Mouse (Mus musculus): ENCODE measurements at regions not wholly inside any gene's neighbourhood (a gene's known extent, or its start where the extent isn't known, plus 50 kb on each side); places are given as distances from the start of the nearest gene placed in this dataset.
A peak's percentile ranks its signal among the peaks of the same experiment; 100 is the strongest.

GRCm38 (mm10) chr1:41131410-41131809 lies 326.0 kb downstream of the Tmem182 start:
- Histone ChIP-seq H3K9me3 (no peaks in the 10 kb centered on the region), H3K36me3 (replicated peaks) (no peaks in the 10 kb centered on the region), H3K9ac (no peak overlapping the region), H3K4me2 (no peak overlapping the region), H3K27ac (no peak overlapping the region), H3K4me3 (replicated peaks) (no peak overlapping the region), H3K27me3 (peaks cover 37% of the 10 kb centered on the region), H3K4me1 (peaks cover 12% of the 10 kb centered on the region)
- no peak for ATAC-seq (ENCODE audit: low FRiP score)
- WGBS: 5% methylated on average over 9 of the region's 9 CpGs

- Histone ChIP-seq H3K9me3 (no peaks in the 10 kb centered on the region), H3K4me1 (peaks cover 9% of the 10 kb centered on the region), H3K27me3 (peaks cover 33% of the 10 kb centered on the region), H3K4me2 (no peak overlapping the region), H3K36me3 (replicated peaks) (no peaks in the 10 kb centered on the region), H3K9ac (no peak overlapping the region), H3K4me3 (replicated peaks) (no peak overlapping the region), H3K27ac (no peak overlapping the region)
- no peak for ATAC-seq (ENCODE audit: low FRiP score)
- WGBS: 11% methylated on average over 1 of the region's 1 CpGs
Measured at GRCm38 (mm10) chr1:41133143-41133542, 327.7 kb downstream of the Tmem182 start.

- no peaks in the 10 kb centered on the region for H3K36me3 ChIP-seq (replicated peaks)
- no peak overlapping the region for H3K4me2 ChIP-seq
- WGBS: 78% methylated on average over 8 of the region's 8 CpGs
- H3K9ac ChIP-seq: no peak overlapping the region
- ATAC-seq (ENCODE audit: low FRiP score): no peak
- H3K27me3 ChIP-seq: peaks cover 32% of the 10 kb centered on the region
- peaks cover 7% of the 10 kb centered on the region for H3K4me1 ChIP-seq
- no peaks in the 10 kb centered on the region for H3K9me3 ChIP-seq
- H3K27ac ChIP-seq: no peak overlapping the region
- H3K4me3 ChIP-seq (replicated peaks): no peak overlapping the region
Measured at GRCm38 (mm10) chr1:41133946-41134345, 328.5 kb downstream of the Tmem182 start.

GRCm38 (mm10) chr1:41139725-41140124 lies 334.3 kb downstream of the Tmem182 start:
- Histone ChIP-seq H3K9me3 (no peaks in the 10 kb centered on the region), H3K27me3 (no peaks in the 10 kb centered on the region; the same call in 1 of the 2 replicates), H3K4me1 (peaks cover 11% of the 10 kb centered on the region), H3K4me3 (replicated peaks) (no peak overlapping the region), H3K4me2 (no peak overlapping the region), H3K9ac (no peak overlapping the region), H3K27ac (no peak overlapping the region), H3K36me3 (replicated peaks) (no peaks in the 10 kb centered on the region)
- no peak for ATAC-seq (ENCODE audit: low FRiP score)
- WGBS: 74% methylated on average over 2 of the region's 2 CpGs

GRCm38 (mm10) chr1:41140542-41140941 lies 335.1 kb downstream of the Tmem182 start:
- Histone ChIP-seq H3K4me3 (replicated peaks) (no peak overlapping the region), H3K36me3 (replicated peaks) (no peaks in the 10 kb centered on the region), H3K27me3 (no peaks in the 10 kb centered on the region; the same call in 1 of the 2 replicates), H3K27ac (0 out of 2 replicates have a peak overlapping the region, but pooled peaks have one; percentile 46), H3K9ac (no peak overlapping the region), H3K4me2 (no peak overlapping the region), H3K9me3 (no peaks in the 10 kb centered on the region), H3K4me1 (peaks cover 11% of the 10 kb centered on the region)
- 7% methylated on average over 1 of the region's 1 CpGs for WGBS
- peak; percentile 75; the same call in 1 of the 2 replicates for ATAC-seq (ENCODE audit: low FRiP score)

- no peaks in the 10 kb centered on the region for H3K36me3 ChIP-seq (replicated peaks)
- H3K4me2 ChIP-seq: no peak overlapping the region
- no peak overlapping the region for H3K27ac ChIP-seq
- H3K9ac ChIP-seq: no peak overlapping the region
- ATAC-seq (ENCODE audit: low FRiP score): no peak
- H3K9me3 ChIP-seq: no peaks in the 10 kb centered on the region
- no peaks in the 10 kb centered on the region; the same call in none of the 2 replicates for H3K27me3 ChIP-seq
- 89% methylated on average over 4 of the region's 4 CpGs for WGBS
- peaks cover 11% of the 10 kb centered on the region for H3K4me1 ChIP-seq
- no peak overlapping the region for H3K4me3 ChIP-seq (replicated peaks)
Measured at GRCm38 (mm10) chr1:41141992-41142391, 336.6 kb downstream of the Tmem182 start.

GRCm38 (mm10) chr1:41152516-41152915 lies 347.1 kb downstream of the Tmem182 start:
- Histone ChIP-seq H3K27me3 (no peaks in the 10 kb centered on the region), H3K9ac (no peak overlapping the region), H3K4me2 (no peak overlapping the region), H3K4me1 (peaks cover 26% of the 10 kb centered on the region), H3K4me3 (replicated peaks) (no peak overlapping the region), H3K27ac (no peak overlapping the region), H3K36me3 (replicated peaks) (no peaks in the 10 kb centered on the region), H3K9me3 (no peaks in the 10 kb centered on the region)
- ATAC-seq (ENCODE audit: low FRiP score): peak; percentile 52; the same call in 1 of the 2 replicates
- 55% methylated on average over 1 of the region's 1 CpGs for WGBS

- Histone ChIP-seq H3K27me3 (no peaks in the 10 kb centered on the region), H3K4me3 (replicated peaks) (no peak overlapping the region), H3K27ac (peak overlapping the region; percentile 33), H3K4me2 (no peak overlapping the region), H3K9ac (no peak overlapping the region), H3K36me3 (replicated peaks) (no peaks in the 10 kb centered on the region), H3K9me3 (no peaks in the 10 kb centered on the region), H3K4me1 (peaks cover 35% of the 10 kb centered on the region)
- WGBS: 31% methylated on average over 14 of the region's 14 CpGs
- ATAC-seq (ENCODE audit: low FRiP score): peak; percentile 30; the same call in 1 of the 2 replicates
Measured at GRCm38 (mm10) chr1:41153174-41153999, 348.0 kb downstream of the Tmem182 start.

GRCm38 (mm10) chr1:41154198-41154597 lies 348.8 kb downstream of the Tmem182 start:
- no peaks in the 10 kb centered on the region for H3K9me3 ChIP-seq
- 62% methylated on average over 4 of the region's 4 CpGs for WGBS
- no peak overlapping the region for H3K4me2 ChIP-seq
- H3K9ac ChIP-seq: no peak overlapping the region
- peaks cover 43% of the 10 kb centered on the region for H3K4me1 ChIP-seq
- H3K36me3 ChIP-seq (replicated peaks): no peaks in the 10 kb centered on the region
- H3K27ac ChIP-seq: no peak overlapping the region; the same call in 1 of the 2 replicates
- ATAC-seq (ENCODE audit: low FRiP score): no peak
- H3K27me3 ChIP-seq: no peaks in the 10 kb centered on the region
- no peak overlapping the region for H3K4me3 ChIP-seq (replicated peaks)

GRCm38 (mm10) chr1:41156946-41157345 lies 351.5 kb downstream of the Tmem182 start:
- WGBS: 22% methylated on average over 10 of the region's 10 CpGs
- Histone ChIP-seq H3K27me3 (no peaks in the 10 kb centered on the region), H3K4me1 (peaks cover 48% of the 10 kb centered on the region), H3K4me3 (replicated peaks) (no peak overlapping the region), H3K9ac (no peak overlapping the region), H3K4me2 (0 out of 2 replicates have a peak overlapping the region, but pooled peaks have one; percentile 37), H3K36me3 (replicated peaks) (no peaks in the 10 kb centered on the region), H3K27ac (peak overlapping the region; percentile 86), H3K9me3 (no peaks in the 10 kb centered on the region)
- no peak for ATAC-seq (ENCODE audit: low FRiP score)

GRCm38 (mm10) chr1:41157651-41158513 lies 352.5 kb downstream of the Tmem182 start:
- H3K4me1 ChIP-seq: peaks cover 48% of the 10 kb centered on the region
- no peaks in the 10 kb centered on the region for H3K36me3 ChIP-seq (replicated peaks)
- 0 out of 2 replicates have a peak overlapping the region, but pooled peaks have one; percentile 8 for H3K4me3 ChIP-seq (replicated peaks)
- peak overlapping the region; percentile 86 for H3K27ac ChIP-seq
- no peaks in the 10 kb centered on the region for H3K27me3 ChIP-seq
- H3K4me2 ChIP-seq: peak overlapping the region; percentile 37
- ATAC-seq (ENCODE audit: low FRiP score): peak; percentile 88
- 12% methylated on average over 20 of the region's 21 CpGs for WGBS
- no peaks in the 10 kb centered on the region for H3K9me3 ChIP-seq
- H3K9ac ChIP-seq: no peak overlapping the region; the same call in 1 of the 2 replicates

Measured in forebrain, embryonic 12.5 days (tissue).